Mouse (Mus musculus): ENCODE results near the gene Gstcd. TPM values are rescaled to one million over a fixed set of nuclear protein-coding genes. Genes with fewer than 3 reads are reported as not detected.

Gstcd gene
- total RNA-seq, 4 experiments from 2014 or later, result 9.8 to 12.9 (median 11.4) TPM

GRCm38 (mm10) chr3:132942778-132943177, 149.1 kb downstream of the Gstcd start:
- DNase-seq (ENCODE audit: low spot score in 2 of 2), result no peak

GRCm38 (mm10) chr3:132940181-132940990, 151.4 kb downstream of the Gstcd start:
- no peak for DNase-seq (ENCODE audit: low spot score in 2 of 2)

- no peak for DNase-seq (ENCODE audit: low spot score in 2 of 2)
Observed at GRCm38 (mm10) chr3:132939006-132939405, 152.8 kb downstream of the Gstcd start.

GRCm38 (mm10) chr3:132934649-132935048, 157.2 kb downstream of the Gstcd start:
- no peak for DNase-seq (ENCODE audit: low spot score in 2 of 2)

Other genes with a start within 250 kb of the Gstcd start
- gene Npnt, start 141.7 kb downstream of the Gstcd start, total RNA-seq (2022), result 10 to 100 TPM; 13.2 to 15.1 (median 14.3) TPM
- gene Ints12, start 193 bp downstream of the Gstcd start, total RNA-seq (2022), result 10 to 100 TPM in 3 of 4 experiments, 1 to 10 TPM in 1; 9.6 to 14.5 (median 12.9) TPM
- gene Arhgef38, start 142.9 kb upstream of the Gstcd start, total RNA-seq (2022), result under 1 TPM in 2 of 4 experiments, not detected in 2; 0.09 to 0.51 TPM
- 10 to 100 TPM; 49.5 to 52.9 (median 51.3) TPM for gene Ppa2, start 218.1 kb upstream of the Gstcd start, total RNA-seq (2022)

Measured in left cerebral cortex, adult 8-10 months (tissue).